Mouse (Mus musculus): ENCODE measurements around the gene Catsperg1.

GRCm38 (mm10) chr7:29247314-29247700 lies 33.5 kb upstream of the Catsperg1 start:
- TF ChIP-seq CTCF (IDR thresholded peaks at IDR 0.05; ENCODE audit: insufficient read depth, low read depth, low read length) (peak; percentile 73), POLR2A (IDR thresholded peaks at IDR 0.05; ENCODE audit: insufficient read depth, low read depth, low read length) (no peak)
